Mouse (Mus musculus): Measurements from ENCODE around the gene Gipc2.

DNA sequence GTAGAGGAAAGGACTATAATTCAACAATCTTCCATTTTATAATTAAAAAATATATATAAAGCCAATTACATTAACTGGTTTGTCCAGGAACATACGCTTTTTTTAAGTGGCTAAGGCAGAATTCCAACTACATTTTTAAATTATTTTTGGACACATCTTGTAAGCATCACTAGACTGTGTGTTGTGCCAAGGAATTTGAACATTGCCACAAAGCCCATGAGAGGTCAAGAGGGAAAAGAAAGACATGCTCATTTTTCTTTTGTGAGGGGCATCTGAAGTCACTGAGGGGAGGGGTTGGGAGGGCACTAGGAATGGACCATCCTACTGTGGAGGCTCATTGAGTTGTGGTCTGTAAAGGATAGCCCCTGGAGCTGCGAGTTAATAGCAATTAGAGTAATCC, 97.0 kb downstream of the Gipc2 start:
- TF ChIP-seq CTCF (IDR thresholded peaks at IDR 0.05; ENCODE audit: insufficient read depth, low read length): no peak
- no peak for TF ChIP-seq POLR2A (IDR thresholded peaks at IDR 0.05; ENCODE audit: borderline replicate concordance, extremely low read depth, low read depth, low read length)
